Mouse (Mus musculus): ENCODE measurements at regions not wholly inside any gene's neighbourhood (a gene's known extent, or its start where the extent isn't known, plus 50 kb on each side); places are given as distances from the start of the nearest gene placed in this dataset.
"Not testable (repeated sequence)": the region's sequence is repeated elsewhere in the genome, so short reads cannot be mapped to it uniquely, and the experiment has no call there.

DNA sequence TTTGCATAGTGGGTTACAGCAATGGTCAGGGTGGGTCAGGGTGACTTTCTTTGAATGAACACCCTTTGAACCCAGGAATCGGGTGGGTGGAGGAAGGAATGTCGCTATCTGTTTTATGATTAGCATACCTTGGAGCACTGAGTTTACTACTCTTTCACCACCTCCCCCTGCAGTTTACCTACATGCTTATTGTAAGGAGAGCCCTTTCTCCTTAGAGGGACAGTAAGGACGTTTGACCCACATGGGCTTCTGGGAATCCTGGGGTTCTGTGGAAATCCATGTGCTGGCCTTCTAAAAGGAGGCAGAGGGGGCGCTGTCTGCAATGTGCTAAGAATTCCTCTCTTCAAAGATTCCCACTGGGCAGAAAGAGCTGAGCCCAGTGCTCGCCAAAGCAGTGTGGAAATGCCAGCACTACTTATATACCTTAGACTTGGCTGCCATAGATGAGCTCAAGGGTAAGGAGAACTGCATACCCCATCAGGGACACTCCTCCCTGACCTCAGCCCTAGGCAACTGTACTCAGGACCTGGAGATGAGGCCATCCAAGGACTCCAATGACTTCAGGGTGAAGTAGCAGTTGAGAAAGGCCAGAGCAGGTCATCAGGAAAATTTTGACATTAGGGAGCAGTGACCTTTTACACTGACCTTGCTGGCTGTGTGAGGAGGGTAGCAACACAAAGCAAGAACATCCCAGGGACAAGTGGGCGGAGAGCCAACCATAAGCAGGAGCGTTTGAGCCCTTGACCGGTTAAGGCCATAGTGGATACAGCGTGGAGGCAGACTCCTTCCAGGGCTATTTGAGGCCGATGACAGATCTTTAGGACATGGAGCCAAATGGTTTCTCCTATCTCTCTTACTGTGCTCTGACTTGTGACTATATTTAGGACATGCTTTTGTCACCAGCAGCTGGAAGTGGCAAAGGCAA, 133.2 kb downstream of the Tcp10c start:
- TF ChIP-seq CTCF (IDR thresholded peaks at IDR 0.05; ENCODE audit: low read depth) (no peak), EP300 (IDR thresholded peaks at IDR 0.05; ENCODE audit: low read depth) (no peak)
- ATAC-seq (ENCODE audit: insufficient read depth) (no peak), DNase-seq (ENCODE audit: low read depth in 3 of 3, low spot score in 3 of 3) (no peak)
- Histone ChIP-seq H3K4me3 (ENCODE audit: insufficient read depth in 1 of 2, low read depth in 2 of 2, low read length in 2 of 2) (no peak overlapping the region), H3K9me3 (ENCODE audit: control insufficient read depth, low read length) (no peaks in the 10 kb centered on the region), H3K36me3 (replicated peaks; ENCODE audit: control insufficient read depth, insufficient read depth, low read depth) (no peaks in the 10 kb centered on the region), H3K4me2 (ENCODE audit: low read depth) (no peak overlapping the region), H3K9ac (replicated peaks) (no peak overlapping the region), H3K4me1 (replicated peaks; ENCODE audit: control insufficient read depth in 2 of 2, insufficient read depth in 2 of 2, low read length in 1 of 2) (no peaks in the 10 kb centered on the region), H3K27ac (no peak overlapping the region), H3K27me3 (ENCODE audit: control insufficient read depth, insufficient read depth, low read length) (no peaks in the 10 kb centered on the region)
- 62% methylated on average over 10 of the region's 10 CpGs for WGBS (ENCODE audit: insufficient replicate concordance)

GRCm38 (mm10) chr17:13488608-13489324, 134.4 kb downstream of the Tcp10c start:
- ATAC-seq (ENCODE audit: insufficient read depth) = no peak
- H3K36me3 ChIP-seq (replicated peaks; ENCODE audit: control insufficient read depth, insufficient read depth, low read depth) = no peaks in the 10 kb centered on the region
- no peak for DNase-seq (ENCODE audit: low read depth in 3 of 3, low spot score in 3 of 3)

DNA sequence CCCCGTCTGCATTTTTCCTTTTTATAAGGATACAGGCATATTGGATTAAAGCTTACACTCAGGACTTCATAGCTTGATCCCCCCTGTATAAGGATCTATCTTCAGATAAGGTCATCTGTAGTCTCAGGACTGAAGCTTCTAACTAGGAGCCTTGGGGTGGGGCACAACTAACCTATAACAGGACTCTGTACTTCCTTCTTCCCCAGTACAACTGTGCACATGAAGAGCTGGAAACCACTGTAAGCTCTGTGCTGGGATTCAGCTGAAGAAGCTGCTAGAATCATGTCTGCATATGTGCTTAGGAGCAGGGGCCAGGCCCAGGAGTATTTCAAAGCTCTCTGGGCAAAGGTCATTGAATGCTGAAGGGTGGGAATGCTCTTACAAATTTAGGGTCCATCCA, 137.9 kb downstream of the Tcp10c start:
- not testable (repeated sequence) for H3K27ac ChIP-seq; DNase-seq (ENCODE audit: low read depth in 3 of 3, low spot score in 3 of 3); H3K27me3 ChIP-seq (ENCODE audit: control insufficient read depth, insufficient read depth, low read length); H3K9ac ChIP-seq (replicated peaks); H3K4me1 ChIP-seq (replicated peaks; ENCODE audit: control insufficient read depth in 2 of 2, insufficient read depth in 2 of 2, low read length in 1 of 2); H3K36me3 ChIP-seq (replicated peaks; ENCODE audit: control insufficient read depth, insufficient read depth, low read depth); H3K4me3 ChIP-seq (ENCODE audit: insufficient read depth in 1 of 2, low read depth in 2 of 2, low read length in 2 of 2); H3K4me2 ChIP-seq (ENCODE audit: low read depth); ATAC-seq (ENCODE audit: insufficient read depth); H3K9me3 ChIP-seq (ENCODE audit: control insufficient read depth, low read length)
- 61% methylated on average over 1 of the region's 1 CpGs for WGBS (ENCODE audit: insufficient replicate concordance)

More at GRCm38 (mm10) chr17:13488608-13489324, 134.4 kb downstream of the Tcp10c start:
- Histone ChIP-seq H3K27me3 (ENCODE audit: control insufficient read depth, insufficient read depth, low read length) (no peaks in the 10 kb centered on the region), H3K4me1 (replicated peaks; ENCODE audit: control insufficient read depth in 2 of 2, insufficient read depth in 2 of 2, low read length in 1 of 2) (no peaks in the 10 kb centered on the region), H3K4me2 (ENCODE audit: low read depth) (no peak overlapping the region), H3K4me3 (ENCODE audit: insufficient read depth in 1 of 2, low read depth in 2 of 2, low read length in 2 of 2) (no peak overlapping the region), H3K27ac (no peak overlapping the region), H3K9me3 (ENCODE audit: control insufficient read depth, low read length) (no peaks in the 10 kb centered on the region), H3K9ac (replicated peaks) (no peak overlapping the region)
- no peak for TF ChIP-seq CTCF (IDR thresholded peaks at IDR 0.05; ENCODE audit: low read depth)
- TF ChIP-seq EP300 (IDR thresholded peaks at IDR 0.05; ENCODE audit: low read depth) = no peak
- WGBS (ENCODE audit: insufficient replicate concordance) = 61% methylated on average over 9 of the region's 9 CpGs

- H3K27ac ChIP-seq; H3K27me3 ChIP-seq (ENCODE audit: control insufficient read depth, insufficient read depth, low read length); H3K9me3 ChIP-seq (ENCODE audit: control insufficient read depth, low read length); DNase-seq (ENCODE audit: low read depth in 3 of 3, low spot score in 3 of 3); H3K4me2 ChIP-seq (ENCODE audit: low read depth); H3K36me3 ChIP-seq (replicated peaks; ENCODE audit: control insufficient read depth, insufficient read depth, low read depth); H3K4me3 ChIP-seq (ENCODE audit: insufficient read depth in 1 of 2, low read depth in 2 of 2, low read length in 2 of 2); ATAC-seq (ENCODE audit: insufficient read depth); H3K9ac ChIP-seq (replicated peaks); H3K4me1 ChIP-seq (replicated peaks; ENCODE audit: control insufficient read depth in 2 of 2, insufficient read depth in 2 of 2, low read length in 1 of 2): not testable (repeated sequence)
- 21% methylated on average over 3 of the region's 7 CpGs for WGBS (ENCODE audit: insufficient replicate concordance)
Measured at GRCm38 (mm10) chr17:13492649-13493277, 138.4 kb downstream of the Tcp10c start.

DNA sequence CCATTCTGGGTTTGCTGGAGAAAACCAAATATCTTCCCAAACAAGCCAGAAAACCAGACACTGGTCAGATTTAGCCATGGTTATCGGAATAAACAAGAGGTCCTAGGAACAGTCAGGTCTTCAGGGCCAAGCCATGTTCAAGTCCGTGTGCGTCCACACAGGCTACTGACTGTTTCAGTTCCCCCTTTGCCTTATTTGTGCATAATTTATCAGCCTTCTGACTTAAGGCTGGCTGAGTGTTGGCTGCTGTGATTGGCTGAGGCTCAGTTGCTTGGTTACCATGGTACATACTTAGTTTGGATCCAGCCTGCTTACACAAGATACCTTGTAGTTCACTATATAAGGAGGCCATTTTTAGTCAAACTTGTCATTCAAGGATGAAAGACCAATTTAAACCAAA, 139.5 kb downstream of the Tcp10c start:
- not testable (repeated sequence) for H3K4me3 ChIP-seq (ENCODE audit: insufficient read depth in 1 of 2, low read depth in 2 of 2, low read length in 2 of 2); H3K9ac ChIP-seq (replicated peaks); H3K4me2 ChIP-seq (ENCODE audit: low read depth); ATAC-seq (ENCODE audit: insufficient read depth); H3K27ac ChIP-seq; DNase-seq (ENCODE audit: low read depth in 3 of 3, low spot score in 3 of 3); H3K27me3 ChIP-seq (ENCODE audit: control insufficient read depth, insufficient read depth, low read length); H3K36me3 ChIP-seq (replicated peaks; ENCODE audit: control insufficient read depth, insufficient read depth, low read depth); H3K9me3 ChIP-seq (ENCODE audit: control insufficient read depth, low read length); H3K4me1 ChIP-seq (replicated peaks; ENCODE audit: control insufficient read depth in 2 of 2, insufficient read depth in 2 of 2, low read length in 1 of 2)
- WGBS (ENCODE audit: insufficient replicate concordance) = 69% methylated on average over 3 of the region's 3 CpGs

DNA sequence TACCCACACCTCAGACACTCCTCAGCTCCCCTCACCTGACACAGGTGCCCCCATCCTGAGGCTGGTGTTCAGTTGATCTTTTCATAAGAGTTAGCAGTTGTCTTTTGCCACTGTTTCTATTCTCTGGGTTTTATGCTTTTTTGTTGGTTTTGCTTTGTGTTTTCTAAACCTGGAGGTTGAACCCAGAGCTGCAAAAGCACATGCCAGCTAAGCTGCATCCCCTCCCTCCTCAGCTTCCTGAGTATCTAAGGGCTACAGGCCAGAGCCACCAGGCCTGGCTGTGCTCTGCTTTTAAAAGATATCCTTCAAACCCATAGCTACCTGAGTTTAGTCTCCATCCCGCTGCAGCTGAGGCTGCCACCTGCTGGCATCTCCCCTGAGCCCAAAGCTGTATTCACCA, 140.1 kb downstream of the Tcp10c start:
- not testable (repeated sequence) for H3K4me3 ChIP-seq (ENCODE audit: insufficient read depth in 1 of 2, low read depth in 2 of 2, low read length in 2 of 2); ATAC-seq (ENCODE audit: insufficient read depth); H3K36me3 ChIP-seq (replicated peaks; ENCODE audit: control insufficient read depth, insufficient read depth, low read depth); H3K27me3 ChIP-seq (ENCODE audit: control insufficient read depth, insufficient read depth, low read length); H3K27ac ChIP-seq; H3K9ac ChIP-seq (replicated peaks); H3K4me1 ChIP-seq (replicated peaks; ENCODE audit: control insufficient read depth in 2 of 2, insufficient read depth in 2 of 2, low read length in 1 of 2); H3K4me2 ChIP-seq (ENCODE audit: low read depth); H3K9me3 ChIP-seq (ENCODE audit: control insufficient read depth, low read length)
- peak in 2 of 3 experiments; percentile 39 to 44 for DNase-seq (ENCODE audit: low read depth in 3 of 3, low spot score in 3 of 3)
- no CpG with 5 or more reads among the region's 1 CpGs for WGBS (ENCODE audit: insufficient replicate concordance)

DNA sequence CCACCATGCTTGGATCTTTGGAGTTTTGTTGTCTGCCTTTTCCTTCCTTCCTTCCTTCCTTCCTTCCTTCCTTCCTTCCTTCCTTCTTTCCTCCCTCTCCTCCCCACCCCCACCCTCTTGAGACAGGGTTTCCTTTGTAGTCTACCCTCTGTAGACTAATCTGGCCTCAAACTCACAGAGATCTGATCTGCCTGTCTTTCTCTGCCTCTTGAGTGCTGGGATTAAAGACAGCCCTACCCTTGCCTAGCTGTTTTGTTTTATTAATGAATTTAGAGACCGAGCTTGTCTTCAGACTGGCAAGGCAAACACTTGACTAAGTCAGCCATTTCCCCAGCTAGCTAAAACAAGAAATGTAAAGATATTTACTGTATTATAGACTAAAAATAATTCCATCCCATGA, 150.0 kb downstream of the Tcp10c start:
- H3K4me1 ChIP-seq (replicated peaks; ENCODE audit: control insufficient read depth in 2 of 2, insufficient read depth in 2 of 2, low read length in 1 of 2); H3K9ac ChIP-seq (replicated peaks); H3K4me3 ChIP-seq (ENCODE audit: insufficient read depth in 1 of 2, low read depth in 2 of 2, low read length in 2 of 2); H3K27me3 ChIP-seq (ENCODE audit: control insufficient read depth, insufficient read depth, low read length); H3K27ac ChIP-seq; DNase-seq (ENCODE audit: low read depth in 3 of 3, low spot score in 3 of 3); H3K9me3 ChIP-seq (ENCODE audit: control insufficient read depth, low read length); H3K4me2 ChIP-seq (ENCODE audit: low read depth); H3K36me3 ChIP-seq (replicated peaks; ENCODE audit: control insufficient read depth, insufficient read depth, low read depth); ATAC-seq (ENCODE audit: insufficient read depth): not testable (repeated sequence)
- WGBS (ENCODE audit: insufficient replicate concordance) = 74% methylated on average over 1 of the region's 1 CpGs

Data from liver, embryonic 14.5 days (tissue).